Mouse (Mus musculus) embryo, embryonic 11.5 days (tissue): Measurements from ENCODE around the gene Rara.

Experiments used
- DNase-seq: peaks from one replicate; pipeline ENCODE4 v3.0.0-alpha.2; 2012; ENCODE audit warnings: low read depth, low spot score

The Rara gene

DNA sequence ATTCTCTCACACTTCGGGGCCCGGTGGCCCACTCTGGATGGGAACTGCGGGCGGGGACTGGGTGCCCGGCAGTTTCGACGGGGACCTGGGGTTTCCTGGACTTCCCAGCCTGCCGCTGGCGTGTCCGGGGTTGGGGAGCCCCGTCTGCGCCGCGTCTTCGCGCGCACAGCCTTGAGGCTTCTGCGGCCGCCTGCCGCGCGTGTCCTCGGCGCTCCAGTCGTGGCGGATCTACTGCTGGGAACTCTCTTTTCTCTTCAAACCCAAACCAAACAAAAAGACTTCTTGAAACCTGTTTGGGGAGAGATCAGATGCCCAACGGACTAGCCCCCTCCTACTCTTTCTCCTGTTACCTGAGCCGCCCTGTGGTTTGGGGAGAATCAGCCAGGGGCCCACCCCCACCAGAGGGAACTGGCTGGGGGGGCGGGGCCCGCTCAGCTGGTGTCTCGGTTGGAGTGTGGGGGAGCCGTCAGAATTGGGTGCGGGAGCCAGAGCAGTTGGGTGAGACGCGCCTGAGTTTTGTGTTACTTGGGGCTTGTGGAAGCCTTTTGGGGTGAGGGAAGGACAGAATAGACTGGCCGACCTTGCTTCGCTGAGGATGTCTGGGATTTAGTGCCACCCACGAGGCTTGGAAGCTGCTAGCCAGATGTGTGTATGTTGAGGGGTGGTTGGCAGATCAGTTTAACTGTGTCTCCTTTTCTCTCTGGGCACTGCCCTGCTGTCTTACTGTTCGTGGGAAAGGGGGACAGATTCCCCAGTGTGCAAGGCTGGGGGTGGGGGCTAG, 10.5 kb downstream of the Rara start:
- no peak for DNase-seq

DNA sequence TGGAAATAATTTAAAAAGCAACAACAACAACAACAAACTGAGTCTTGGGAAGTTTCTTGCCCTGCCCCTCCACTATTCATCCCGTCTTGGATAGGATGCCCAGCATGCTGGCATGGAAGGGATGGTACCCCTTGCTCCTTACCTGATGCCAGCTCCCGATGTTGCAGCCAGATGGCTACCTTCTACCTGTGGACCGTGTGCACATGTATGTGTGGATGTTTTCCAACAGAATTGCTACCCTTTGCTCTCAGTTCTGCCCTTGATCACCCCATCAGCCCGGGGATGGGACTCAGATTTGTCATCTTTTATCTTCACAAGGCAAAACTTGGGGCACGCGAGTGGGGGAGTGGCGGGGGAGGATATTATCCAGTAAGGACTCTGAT, 11.1 kb downstream of the Rara start:
- DNase-seq: no peak

DNA sequence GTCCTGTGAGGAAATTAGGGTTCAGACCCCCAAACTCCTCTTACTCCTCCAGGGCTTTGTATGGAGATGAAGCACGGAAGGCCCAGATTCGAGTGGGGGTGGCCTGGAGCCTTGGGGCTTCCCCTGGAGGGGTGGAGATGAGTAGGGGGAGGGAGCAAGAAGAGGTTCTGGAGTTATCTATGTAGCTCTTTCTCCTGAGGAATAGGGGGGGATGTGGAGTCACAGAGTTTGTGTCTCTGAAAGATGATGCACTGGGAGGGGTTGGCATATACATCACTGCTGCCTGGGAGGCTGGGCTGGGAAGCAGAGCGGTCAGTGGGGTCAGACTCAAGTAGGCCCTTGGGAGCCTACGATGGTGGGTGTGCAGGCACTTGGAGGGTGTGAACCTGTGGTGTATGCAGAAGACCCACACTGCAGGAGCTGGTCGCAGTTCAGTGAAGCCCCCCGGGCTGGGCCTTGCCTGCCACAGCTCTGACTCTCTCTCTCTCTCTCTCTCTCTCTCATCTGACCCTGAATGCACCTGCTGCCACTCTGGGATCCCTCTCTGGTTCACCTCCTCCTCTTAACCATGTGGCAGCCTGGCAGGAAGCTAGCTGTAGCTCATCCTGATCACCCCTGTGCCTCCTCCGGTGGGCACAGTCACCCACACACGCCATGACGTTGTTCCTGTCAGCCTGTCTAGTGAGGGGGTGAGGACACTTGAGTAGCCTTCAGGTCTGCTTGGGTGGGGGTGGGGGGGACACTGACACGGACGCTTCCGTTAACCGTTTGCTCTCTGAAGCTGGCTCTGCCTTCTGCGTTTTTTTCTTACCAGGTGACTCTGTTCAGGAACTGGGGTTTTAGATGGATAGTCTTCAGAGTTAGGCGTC, 11.7 kb downstream of the Rara start:
- DNase-seq: no peak

DNA sequence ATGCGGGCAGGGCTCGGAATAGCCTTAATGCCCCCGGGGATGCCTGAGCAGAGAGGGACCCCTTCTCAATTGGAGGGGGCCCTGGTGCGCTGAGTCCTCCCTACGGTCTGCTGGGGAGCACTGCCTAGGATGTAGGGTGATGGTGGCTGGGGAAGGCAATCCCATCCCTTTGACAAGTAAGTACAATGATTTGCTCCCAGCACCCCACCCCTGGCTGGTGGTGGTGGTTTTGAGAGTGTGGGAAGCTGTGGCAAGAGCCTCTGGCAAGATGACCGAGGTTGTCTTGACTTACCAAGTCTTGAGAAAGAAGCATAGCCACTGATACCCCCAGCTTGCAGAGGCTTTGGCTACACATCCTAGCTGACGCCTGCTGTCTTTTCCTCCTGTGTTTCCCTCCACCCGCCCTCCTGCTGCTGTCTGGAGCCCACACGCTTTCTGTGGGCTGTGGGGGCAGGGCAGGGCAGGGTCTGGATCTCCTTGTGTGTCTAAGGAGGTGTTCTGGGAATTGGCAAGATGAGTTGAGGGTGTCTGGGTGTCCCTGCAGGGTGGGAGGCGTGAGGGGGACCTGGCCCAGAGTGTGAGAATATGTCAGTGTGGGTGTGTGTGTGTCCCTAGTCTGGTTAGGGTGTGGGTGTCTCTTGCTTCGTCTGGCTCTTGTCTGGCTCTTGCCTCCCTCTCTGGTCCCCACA, 12.5 kb downstream of the Rara start:
- DNase-seq: no peak

DNA sequence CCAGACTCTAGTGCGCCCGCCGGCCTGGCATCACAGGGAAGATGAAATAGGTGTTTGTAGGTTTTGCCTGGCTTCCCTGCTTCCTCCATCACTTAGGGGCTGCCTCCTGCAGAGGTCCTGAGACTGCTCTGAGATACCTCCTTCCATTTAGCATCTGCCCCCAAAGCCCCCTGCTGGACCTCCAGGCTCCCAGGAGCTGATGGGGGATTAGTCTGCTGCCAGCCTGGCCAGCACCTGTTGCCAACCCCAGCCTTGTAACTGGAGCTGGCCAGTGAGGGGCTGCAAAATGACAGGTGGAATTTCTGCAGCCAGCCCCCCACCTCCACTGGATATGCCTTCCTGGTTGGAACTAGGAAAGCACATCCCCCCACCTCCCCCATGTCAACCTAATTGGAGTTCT, 13.2 kb downstream of the Rara start:
- no peak for DNase-seq

DNA sequence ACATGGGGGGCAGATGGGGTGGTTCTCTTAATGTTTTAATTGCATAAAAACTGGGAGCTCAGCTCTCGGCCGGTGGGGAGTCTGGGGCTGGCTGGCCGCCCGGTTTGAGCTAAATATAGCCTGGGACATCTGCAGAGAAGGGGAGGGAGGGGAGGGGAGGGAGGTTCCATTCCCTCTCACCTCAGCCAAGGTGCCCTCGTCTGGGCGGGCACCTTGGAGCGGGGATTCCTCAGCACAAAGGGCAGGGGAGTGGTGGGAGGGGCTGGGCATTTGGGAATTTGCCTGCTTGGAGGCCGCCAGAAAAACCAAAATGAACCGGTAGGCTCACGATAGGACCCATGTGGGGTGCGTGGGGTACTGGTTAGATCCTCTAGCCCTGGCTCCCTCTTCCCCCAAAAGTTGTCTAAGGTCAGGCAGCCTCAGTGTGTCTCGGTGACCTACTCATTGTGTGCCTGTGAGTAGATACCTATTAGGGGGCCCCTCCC, 13.8 kb downstream of the Rara start:
- DNase-seq: no peak

DNA sequence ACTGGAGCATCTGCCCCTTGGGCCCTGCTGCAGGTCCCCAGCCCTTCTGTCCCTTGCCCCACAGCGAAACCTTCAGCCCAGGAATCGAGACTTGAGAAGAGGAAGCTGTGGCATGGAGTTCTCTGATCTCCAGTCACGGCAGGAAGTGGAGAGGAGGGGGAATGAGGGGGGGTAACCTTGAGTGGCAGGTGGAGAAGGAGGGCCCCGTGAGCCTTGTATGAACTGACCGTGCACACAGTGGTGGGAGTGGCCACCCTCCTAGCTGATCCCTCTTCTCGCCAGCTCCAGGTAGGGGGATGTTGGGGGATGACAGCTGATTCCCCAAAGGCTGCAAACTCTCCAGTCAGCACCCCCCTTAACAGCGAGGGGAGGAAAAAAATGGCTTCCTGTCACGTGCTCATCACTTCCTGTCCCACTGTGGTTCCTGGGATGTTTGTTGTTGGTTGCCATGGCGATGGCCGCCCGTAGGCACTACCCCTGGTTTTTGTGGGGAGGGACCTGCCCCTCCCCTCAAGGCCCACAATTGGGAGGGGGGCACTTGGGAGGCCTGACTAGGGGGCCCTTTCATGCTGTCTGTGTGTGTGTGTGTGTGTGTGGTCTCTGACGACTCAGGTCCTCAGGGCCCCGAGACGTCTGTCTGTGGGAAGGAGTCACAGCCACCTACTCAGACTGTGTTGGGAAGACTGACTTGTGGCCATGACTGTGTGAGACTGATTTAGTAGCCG, 14.4 kb downstream of the Rara start:
- no peak for DNase-seq

DNA sequence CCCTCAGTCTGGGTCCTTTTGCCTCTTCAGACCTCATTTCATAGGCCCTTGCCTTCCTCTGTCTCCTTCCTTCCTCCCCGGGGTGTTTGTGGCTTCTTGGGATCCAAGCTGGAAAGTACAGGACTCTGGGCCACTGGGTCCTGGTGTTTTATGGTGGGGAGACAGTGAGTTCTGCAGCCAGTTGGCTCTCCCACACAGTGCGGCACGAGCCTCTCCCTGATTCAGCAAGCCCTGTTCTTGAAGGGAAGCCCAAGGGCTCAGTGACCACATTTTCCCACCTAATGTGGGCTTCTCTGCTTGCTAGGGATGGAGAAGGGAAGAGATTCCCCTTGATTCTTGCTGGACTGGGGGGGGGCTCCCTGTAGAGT, 14.9 kb downstream of the Rara start:
- DNase-seq: no peak

DNA sequence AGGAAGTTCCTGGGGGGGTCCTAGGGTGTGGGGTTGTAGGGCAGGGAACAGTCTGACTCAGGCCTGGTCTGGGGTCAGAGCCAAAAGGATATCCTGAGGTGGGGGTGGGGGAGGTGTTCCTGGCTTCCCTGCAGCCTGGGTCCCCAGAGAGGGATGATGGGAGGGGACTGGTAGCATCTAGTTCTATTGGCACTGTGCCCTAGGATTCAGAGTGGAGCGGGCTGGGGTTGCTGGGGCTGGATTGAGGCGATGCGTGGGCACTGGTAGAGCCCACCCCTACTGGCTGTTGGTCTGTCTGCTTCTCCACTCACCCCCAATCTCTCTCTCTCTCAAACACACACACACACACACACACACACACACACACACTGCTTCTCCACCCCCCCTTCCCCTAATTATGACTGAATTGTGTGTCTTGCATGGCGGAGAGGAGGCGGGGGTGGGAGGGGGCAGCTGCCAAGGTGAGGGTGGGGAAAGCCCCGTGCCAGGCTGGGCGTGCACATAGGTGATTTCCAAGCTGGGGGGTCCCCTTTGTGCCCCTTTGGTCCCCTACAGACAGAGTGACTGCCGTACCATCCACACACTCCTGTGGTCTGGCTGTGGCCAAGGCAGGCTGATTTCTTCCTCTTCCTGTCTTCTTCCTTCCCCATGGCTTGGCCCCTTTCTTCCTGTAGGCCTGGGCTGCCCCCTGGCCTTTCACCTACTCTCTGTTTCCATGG, 15.5 kb downstream of the Rara start:
- no peak for DNase-seq

DNA sequence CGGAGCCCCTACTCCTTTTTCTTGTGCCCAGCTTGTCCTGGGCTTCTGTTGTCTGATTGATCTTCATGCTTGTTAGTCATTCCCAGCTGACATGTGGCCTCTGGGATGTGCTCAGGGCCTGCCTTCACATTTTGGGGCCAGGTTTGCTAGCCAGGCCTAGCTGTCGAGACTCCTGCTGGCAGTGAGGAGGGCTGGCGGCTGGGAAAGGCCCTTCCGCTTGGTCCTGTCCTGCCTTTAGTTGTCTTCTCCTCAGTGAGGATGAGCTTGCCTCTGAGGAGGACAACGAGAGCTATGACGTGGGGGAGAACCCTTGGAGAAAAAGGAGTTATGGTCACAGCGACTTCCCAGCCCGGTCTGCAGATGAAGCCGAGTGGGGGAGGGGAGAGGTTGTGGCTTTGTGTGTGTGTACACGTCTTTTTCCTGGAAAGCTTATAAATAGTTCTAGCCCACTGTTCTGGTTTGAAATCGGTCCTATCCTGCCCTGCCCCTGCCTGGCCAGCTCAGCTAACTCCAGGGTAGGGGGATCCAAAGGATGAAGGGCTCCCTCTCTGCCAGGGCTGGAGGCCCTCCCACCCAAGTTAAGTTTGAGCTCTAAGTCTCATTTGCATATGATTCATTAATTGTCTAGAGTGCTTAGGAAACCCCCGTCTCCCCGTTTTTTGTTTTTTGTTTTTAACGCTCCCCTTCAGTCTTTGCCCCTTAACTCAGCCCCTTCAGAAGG, 16.3 kb downstream of the Rara start:
- no peak for DNase-seq

DNA sequence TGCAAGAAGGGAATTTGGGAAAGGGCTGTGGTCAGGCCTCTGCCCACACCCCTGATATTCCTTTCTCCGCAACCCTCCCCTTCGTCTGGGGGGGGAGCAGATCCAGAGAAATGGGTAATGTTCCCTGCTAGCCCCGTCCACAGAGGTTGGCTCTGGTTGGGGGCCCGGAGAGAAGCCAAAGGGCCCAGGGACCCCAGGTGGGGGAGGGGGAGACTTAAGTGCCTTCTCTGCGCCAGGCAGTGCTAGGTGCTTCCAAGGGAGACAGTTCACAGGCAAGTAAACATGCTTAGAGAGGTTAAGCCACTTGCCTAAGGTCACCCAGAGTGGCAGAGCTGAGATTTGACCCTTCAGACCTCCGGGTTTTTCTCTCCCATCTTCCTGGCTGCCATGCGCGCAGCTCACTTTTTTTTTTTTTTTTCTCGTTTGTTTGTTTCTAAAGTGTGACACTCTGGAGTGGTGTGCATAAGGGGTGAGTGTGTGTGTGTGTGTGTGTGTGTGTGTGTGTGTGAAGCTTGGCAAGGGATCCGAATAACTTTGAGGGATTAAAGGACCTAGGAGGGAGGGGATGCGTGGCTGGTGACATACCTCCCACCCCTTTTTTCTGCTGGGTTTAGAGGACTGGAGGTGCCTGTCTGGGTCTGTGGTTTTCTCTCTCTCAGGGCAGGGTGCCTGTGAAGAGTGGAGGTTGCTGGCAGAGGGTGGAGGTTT, 17.4 kb downstream of the Rara start:
- no peak for DNase-seq

DNA sequence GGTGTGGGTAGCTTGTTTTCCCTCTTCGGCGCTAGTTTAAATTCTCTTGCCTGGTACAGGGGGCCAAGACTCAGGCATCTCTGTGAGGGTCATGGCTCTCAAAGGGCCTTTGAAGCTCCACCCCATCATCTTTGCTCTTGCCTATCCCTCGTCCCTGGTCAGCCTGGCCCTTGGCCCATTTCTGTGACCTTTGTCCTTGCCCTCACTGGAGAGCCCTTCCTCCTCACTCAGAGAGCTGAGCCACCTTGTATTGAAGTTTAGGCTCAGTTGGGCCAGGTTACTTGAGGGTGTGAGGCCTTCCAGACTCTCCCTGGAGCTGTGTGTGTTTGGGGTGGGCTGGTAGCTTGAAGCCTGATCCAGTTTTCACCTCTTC, 18.0 kb downstream of the Rara start:
- DNase-seq: no peak

DNA sequence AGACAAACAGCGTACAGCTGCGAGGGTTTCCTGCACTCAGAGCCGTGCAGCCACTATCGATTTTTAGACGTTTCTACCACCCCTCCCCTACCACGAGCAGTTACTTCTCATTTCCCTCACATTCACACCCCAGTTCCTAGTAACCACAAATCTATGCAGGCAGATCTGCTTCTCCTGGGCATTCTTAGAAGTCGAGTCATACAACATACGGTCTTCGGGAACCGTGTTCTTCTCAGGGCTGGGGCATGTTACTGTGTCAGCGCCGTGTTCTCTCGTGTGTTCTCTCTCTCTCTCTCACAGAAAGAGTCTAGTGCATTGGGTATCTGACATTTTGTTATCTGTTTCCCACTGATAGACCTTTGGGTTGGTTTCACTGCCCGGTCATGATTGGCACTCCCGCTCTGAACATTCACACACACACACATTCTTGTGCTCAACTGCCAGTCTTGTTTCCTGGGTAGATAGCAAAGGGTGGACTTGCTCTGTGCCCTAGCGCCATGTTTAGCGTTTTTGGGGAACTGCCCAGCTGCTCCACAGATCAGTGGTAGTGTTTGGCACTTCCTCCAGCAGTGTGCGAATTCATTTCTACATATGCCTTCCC, 20.5 kb downstream of the Rara start:
- no peak for DNase-seq

DNA sequence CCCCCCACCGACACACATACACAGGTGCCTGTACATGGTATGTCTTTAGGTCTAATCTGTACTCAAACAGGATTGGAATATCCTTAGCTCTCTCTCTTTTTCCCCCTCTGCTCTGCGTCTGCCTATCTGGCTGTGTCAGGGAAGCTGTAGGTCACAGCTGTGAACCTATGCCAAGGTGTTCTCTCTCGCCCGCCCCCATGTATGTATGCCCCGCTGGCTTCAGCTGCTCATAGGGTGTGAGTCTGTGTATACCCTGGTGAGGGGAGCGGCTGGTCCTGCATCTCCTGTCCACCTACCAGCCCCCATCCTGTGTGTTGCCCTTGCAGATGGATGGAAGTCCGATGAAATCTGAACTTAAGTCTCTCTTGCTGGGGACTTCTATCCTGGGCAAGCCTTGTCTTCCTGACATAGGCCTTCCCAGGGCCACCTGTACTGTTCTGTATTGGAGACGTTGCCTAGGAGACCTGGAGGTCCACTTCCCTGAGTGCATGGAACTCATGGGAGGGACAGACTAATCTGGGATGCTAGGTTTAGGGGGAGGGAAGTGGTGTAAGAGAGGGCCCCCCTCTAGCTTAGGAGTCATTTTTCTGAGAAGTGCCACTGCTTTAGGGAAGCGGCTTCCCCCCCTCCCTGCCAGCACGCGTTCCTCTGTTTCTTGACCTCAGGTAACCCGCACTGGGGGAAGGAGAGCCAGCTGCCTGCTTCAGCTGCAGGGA, 21.8 kb downstream of the Rara start:
- DNase-seq: no peak

DNA sequence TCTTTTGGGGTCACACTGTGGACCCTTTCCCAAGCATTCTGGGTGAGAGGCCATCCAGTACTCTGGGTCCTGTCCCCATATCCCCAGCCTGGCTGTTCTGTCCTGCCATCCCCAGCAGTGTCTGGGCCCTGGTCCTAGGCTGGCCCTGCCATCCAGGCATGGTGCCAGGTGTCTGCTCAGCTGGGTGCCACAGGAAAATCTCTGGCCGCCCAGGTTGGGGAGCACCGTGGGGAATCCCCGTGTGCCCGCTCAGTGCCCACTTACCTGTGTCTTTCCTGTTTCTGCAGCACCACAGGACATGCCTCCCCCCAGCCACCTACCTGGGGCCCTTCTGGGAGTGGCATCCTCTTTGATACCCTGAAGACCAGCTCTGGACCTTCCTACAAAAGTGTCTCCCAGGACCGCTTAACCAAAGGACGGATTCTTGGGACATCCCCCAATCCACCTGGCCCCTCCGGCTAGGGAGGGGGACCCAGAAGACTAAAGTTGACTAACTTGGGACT, 22.4 kb downstream of the Rara start:
- no peak for DNase-seq

DNA sequence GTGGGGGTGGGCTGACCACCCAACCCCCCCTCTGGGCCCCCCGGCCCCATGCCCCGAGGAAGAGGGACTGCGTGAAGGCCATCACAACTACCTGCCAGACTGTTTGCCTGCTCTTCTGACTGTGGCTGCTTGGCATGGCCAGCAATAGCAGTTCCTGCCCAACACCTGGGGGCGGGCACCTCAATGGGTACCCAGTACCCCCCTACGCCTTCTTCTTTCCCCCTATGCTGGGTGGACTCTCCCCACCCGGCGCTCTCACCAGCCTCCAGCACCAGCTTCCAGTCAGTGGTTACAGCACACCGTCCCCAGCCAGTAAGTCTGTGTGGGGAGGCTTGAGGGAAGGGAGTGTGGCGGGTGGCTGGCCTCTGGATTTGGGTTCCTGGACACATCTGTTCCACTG, 22.9 kb downstream of the Rara start:
- no peak for DNase-seq

DNA sequence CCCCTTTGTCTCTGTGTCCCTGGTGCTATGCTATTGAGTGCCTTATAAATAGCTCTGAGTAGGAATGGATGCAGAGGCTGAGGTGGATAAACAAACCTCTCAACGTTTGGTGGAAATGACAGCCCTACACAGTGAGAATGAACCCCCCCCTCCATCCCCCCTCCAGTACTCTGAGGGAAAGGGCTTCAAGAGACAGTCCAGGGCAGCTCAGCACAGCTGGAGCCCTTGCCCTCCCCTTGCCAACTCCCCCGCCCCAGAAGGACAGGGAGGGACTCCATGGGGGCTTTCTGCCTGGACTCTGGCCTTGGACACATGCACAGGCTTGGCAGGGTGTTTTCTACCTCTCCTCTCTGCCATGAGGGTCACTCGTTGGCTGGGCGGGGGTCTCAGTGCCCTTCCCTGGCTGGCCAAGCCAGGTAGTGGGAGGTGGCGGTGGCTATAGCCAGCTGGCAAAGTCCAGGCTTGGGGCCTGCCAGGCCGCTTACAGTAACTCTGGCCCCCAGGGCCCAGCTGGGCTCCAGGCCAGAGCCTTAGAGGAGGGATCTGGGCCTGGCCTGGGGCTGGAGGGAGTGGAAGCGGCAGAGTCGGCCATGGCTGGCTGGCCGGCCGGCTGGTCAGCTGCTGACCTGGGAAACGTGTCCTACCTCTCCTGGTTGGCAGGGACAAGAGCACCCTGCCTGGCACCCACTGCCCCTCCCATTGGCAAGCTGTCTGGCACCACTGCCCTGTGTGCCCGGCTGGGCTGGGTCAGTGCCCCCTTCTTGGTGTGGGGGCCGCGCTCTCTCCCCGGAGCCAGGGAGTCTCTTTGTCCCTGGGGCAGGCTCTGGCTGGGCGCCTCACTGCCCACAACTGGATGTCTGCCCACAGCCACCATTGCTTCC, 23.6 kb downstream of the Rara start:
- no peak for DNase-seq

DNA sequence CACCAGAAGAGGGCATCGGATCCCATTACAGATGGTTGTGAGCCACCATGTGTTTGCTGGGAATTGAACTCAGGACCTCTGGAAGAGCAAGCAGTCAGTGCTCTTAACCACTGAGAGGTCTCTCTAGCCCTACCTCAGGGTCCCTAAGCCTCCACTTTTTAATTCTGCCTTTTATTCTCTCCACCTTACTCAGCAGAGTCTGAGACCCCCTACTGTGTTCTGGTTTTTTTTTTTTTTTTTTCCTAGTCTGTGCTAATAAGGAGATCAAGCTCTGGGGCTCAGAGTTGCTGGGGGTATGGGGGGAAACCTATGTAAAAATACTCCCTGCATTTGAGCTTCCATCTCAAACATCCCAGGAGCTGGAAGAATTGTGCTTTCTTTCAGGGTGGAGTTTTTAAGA, 24.5 kb downstream of the Rara start:
- no peak for DNase-seq
